Mouse (Mus musculus) urinary bladder, postnatal 25 days (tissue): ENCODE measurements around the gene Dnmbp.

Experiments
- DNase-seq: peaks from one replicate; pipeline ENCODE4 v3.0.0; 2022; ENCODE audit warnings: low spot score

The Dnmbp gene

GRCm38 (mm10) chr19:43912775-43913486 is 27.1 kb downstream of the Dnmbp start:
- no peak for DNase-seq

GRCm38 (mm10) chr19:43906492-43906891 is 33.5 kb downstream of the Dnmbp start:
- DNase-seq, result no peak

GRCm38 (mm10) chr19:43905985-43906384 is 34.0 kb downstream of the Dnmbp start:
- no peak for DNase-seq

- no peak for DNase-seq
Measured at GRCm38 (mm10) chr19:43905136-43905535, 34.9 kb downstream of the Dnmbp start.

GRCm38 (mm10) chr19:43904327-43904726 is 35.7 kb downstream of the Dnmbp start:
- DNase-seq, result no peak

- no peak for DNase-seq
Measured at GRCm38 (mm10) chr19:43902887-43903286, 37.1 kb downstream of the Dnmbp start.

GRCm38 (mm10) chr19:43900690-43901089 is 39.3 kb downstream of the Dnmbp start:
- DNase-seq, result no peak

GRCm38 (mm10) chr19:43898547-43898946 is 41.4 kb downstream of the Dnmbp start:
- no peak for DNase-seq

- no peak for DNase-seq
Measured at GRCm38 (mm10) chr19:43896441-43896840, 43.5 kb downstream of the Dnmbp start.

GRCm38 (mm10) chr19:43895951-43896350 is 44.0 kb downstream of the Dnmbp start:
- no peak for DNase-seq

- DNase-seq, result no peak
Measured at GRCm38 (mm10) chr19:43894821-43895220, 45.2 kb downstream of the Dnmbp start.

- no peak for DNase-seq
Measured at GRCm38 (mm10) chr19:43894070-43894469, 45.9 kb downstream of the Dnmbp start.

GRCm38 (mm10) chr19:43890487-43890886 is 49.5 kb downstream of the Dnmbp start:
- DNase-seq, result no peak

- no peak for DNase-seq
Measured at GRCm38 (mm10) chr19:43887725-43888124, 52.3 kb downstream of the Dnmbp start.

- no peak for DNase-seq
Measured at GRCm38 (mm10) chr19:43887242-43887641, 52.7 kb downstream of the Dnmbp start.

- no peak for DNase-seq
Measured at GRCm38 (mm10) chr19:43886371-43887099, 53.5 kb downstream of the Dnmbp start.

GRCm38 (mm10) chr19:43884668-43885498 is 55.1 kb downstream of the Dnmbp start:
- DNase-seq, result no peak

GRCm38 (mm10) chr19:43882895-43883573 is 57.0 kb downstream of the Dnmbp start:
- DNase-seq, result no peak

GRCm38 (mm10) chr19:43881615-43882014 is 58.4 kb downstream of the Dnmbp start:
- no peak for DNase-seq

- no peak for DNase-seq
Measured at GRCm38 (mm10) chr19:43880420-43880819, 59.6 kb downstream of the Dnmbp start.

GRCm38 (mm10) chr19:43879401-43880212 is 60.4 kb downstream of the Dnmbp start:
- peak; percentile 55 for DNase-seq
